Mouse (Mus musculus): Measurements from ENCODE around the gene Cyp4a14. TPM values are rescaled to one million over a fixed set of nuclear protein-coding genes. Genes with fewer than 3 reads are reported as not detected.
"Not testable (repeated sequence)": the region's sequence is repeated elsewhere in the genome, so short reads cannot be mapped to it uniquely, and the experiment has no call there.

Gene Cyp4a14
- not detected in 2 replicates for total RNA-seq (2015)
- total RNA-seq (2017) = not detected in 2 replicates

- no peak for ATAC-seq (replicated peaks; ENCODE audit: poor library complexity)
These were observed at the start of gene Cyp4a14 for GRCm38 (mm10) chr4:115496001-115496400. TSS of gene Cyp4a14 (minus strand) at chr4:115496142.

DNA sequence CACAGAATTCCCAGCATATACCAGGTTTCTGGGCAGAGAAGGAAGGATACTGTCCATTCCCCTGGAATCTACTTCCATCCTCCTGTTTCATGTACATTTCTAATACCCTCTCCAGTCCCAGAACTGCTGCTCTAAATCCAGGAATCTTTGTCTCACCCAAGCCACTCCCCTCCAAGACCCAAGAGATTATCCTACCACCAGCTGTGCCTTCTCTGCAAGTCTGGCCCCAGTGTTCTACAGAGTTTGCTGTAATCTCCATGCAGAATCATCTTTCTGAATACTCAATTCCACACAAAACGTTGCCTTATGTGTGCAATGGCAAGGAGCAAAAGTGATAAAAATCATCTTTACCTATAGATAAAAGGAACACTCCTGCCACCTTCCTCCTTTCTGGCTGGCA lies 49.2 kb upstream of the Cyp4a14 start:
- no peak for ATAC-seq (replicated peaks; ENCODE audit: poor library complexity)

GRCm38 (mm10) chr4:115521766-115522165 lies 25.8 kb upstream of the Cyp4a14 start:
- ATAC-seq (replicated peaks; ENCODE audit: poor library complexity) = no peak

DNA sequence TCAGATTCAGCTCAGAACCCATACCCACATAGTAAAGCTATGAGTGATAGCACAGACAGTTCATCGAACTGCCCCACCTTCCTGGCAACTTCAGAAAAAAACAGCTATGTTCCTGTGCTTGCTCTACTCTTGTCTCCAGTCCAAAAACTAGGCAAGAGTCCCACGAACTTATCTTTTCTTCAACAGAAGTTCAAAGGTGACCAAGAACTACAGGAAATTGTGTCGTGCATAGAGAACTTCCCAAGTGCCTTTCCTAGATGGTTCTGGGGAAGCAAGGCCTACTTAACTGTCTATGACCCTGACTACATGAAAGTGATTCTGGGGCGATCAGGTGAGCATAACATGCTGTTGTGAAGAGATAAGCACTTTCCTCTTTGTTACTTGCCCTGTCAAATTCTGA lies 23.5 kb upstream of the Cyp4a14 start:
- ATAC-seq (replicated peaks; ENCODE audit: poor library complexity) = no peak

DNA sequence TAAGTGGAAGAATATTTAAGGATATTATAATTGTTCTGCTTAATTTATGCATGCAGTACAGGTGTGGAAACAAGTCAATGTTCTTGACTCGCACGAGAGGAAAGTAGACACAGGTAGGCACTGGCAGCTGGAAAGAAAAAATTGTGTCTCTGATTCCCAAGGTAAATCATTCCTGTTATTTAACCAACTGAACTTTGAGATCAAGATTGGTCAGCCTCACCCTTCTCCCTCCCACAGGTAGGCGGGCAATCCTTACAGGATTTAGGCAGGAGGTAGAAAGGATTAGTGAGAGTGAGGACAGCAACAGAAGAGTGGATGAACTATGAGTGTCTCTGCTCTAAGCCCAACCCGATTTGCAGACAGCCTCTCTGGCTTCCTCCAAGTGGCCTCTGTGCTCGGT lies 22.1 kb upstream of the Cyp4a14 start, which contains the start of gene Cyp4a10:
Gene Cyp4a10, plus strand, starts transcription at position 265 of the 400 bp plus-strand sequence.
- ATAC-seq (replicated peaks; ENCODE audit: poor library complexity) = not testable (repeated sequence)

DNA sequence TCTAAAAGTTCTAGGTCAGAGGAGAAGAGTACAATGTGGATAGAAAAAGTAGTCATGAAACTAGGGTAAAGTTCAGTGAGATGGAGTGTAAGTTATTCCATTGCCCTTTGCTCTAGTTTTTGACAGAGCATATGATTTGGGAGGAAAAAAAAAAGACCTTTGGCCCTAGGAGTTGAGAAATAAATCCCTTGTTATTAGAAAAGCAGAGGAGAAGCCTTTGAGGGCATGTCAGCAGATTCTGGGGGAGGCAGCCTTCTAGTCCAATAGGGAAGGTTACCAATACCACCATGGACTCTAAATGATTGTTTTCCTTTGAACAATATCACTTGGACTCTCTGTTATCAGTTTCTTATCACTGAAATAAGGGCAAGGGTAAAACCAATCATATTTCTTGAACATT lies 18.0 kb upstream of the Cyp4a14 start:
- ATAC-seq (replicated peaks; ENCODE audit: poor library complexity) = not testable (repeated sequence)

GRCm38 (mm10) chr4:115497466-115497865 lies 1.5 kb upstream of the Cyp4a14 start:
- ATAC-seq (replicated peaks; ENCODE audit: poor library complexity) = no peak

DNA sequence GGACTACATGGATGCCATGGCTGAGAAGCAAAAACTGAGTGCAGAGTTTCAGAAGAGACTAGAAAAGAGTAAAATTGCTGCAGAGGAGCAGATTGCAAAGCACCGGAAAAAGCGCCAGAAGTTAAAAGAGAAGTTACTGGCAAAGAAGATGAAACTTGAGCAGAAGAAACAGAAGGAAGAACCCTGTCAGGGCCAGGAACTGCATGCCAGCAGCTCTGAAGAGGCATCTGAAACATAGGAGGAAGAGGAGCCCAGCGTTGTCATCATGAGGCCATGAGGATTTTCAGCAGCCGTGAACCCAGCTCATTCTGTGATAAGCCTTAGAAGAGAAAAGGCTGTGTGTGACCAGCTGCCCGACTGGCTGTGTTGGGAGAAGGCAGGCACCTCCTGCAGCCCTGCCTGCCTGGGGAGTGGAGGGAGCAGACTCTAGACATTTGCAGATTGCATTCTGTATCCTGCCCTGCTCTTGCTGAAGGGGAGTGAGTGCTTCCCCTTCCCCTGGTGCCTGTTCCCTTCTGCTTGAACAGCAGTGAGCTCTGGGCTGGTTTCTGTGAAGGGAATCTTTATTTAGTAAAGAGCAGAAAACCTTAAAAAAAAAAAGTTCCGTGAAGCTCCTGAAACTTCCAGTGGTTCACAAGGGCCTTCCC lies 14.8 kb downstream of the Cyp4a14 start:
- ATAC-seq (replicated peaks; ENCODE audit: poor library complexity) = peak; percentile 48

GRCm38 (mm10) chr4:115476051-115476450 lies 19.9 kb downstream of the Cyp4a14 start:
- ATAC-seq (replicated peaks; ENCODE audit: poor library complexity) = peak; percentile 94

GRCm38 (mm10) chr4:115473585-115473984 lies 22.4 kb downstream of the Cyp4a14 start:
- ATAC-seq (replicated peaks; ENCODE audit: poor library complexity) = peak; percentile 50

GRCm38 (mm10) chr4:115452304-115452703 lies 43.6 kb downstream of the Cyp4a14 start, which contains the start of gene Cyp4a30b:
TSS of gene Cyp4a30b (plus strand) at chr4:115452604.
- no peak for ATAC-seq (replicated peaks; ENCODE audit: poor library complexity)

DNA sequence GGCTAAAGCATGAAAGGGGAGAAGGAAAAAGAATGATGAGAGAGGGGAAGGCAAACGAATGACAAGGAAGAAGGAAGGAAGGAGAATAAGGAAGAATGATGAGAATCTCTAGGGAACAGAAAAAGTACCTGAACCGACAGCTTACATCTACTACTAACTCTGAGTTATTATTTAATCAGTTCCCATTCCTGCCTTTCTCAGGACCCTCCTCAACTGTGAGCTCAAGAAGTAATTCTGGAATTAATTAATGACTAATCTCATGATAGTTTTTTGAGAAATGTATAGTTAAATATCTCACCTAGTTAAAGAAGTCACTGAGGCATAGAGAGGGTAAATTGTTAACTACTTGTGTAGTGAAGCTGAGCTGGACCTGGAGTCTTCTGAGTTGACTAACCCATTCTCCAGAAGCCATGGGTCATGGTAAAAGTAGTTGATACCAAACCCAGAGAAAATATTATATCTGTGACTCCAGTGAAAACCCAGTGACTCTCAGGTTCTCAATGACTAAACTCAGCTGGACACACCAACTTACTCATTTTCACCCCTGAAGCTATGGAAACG lies 45.3 kb downstream of the Cyp4a14 start:
- no peak for ATAC-seq (replicated peaks; ENCODE audit: poor library complexity)

Other genes starting within 250 kb of the Cyp4a14 start
- gene Cyp4a12a, start 197.1 kb downstream of the Cyp4a14 start, total RNA-seq (2015) = not detected in 2 replicates
- gene Cyp4a12a, start 197.1 kb downstream of the Cyp4a14 start, total RNA-seq (2017) = not detected in 2 replicates
- gene Cyp4a12b, start 84.5 kb downstream of the Cyp4a14 start, total RNA-seq (2015) = not detected in 2 replicates
- gene Cyp4a12b, start 84.5 kb downstream of the Cyp4a14 start, total RNA-seq (2017) = not detected in 2 replicates
- not detected in 2 replicates for gene Cyp4a30b, start 43.5 kb downstream of the Cyp4a14 start, total RNA-seq (2015)
- not detected in 2 replicates for gene Cyp4a30b, start 43.5 kb downstream of the Cyp4a14 start, total RNA-seq (2017)
- gene Cyp4a10, start 22.1 kb upstream of the Cyp4a14 start, total RNA-seq (2015) = not detected in 2 replicates
- gene Cyp4a10, start 22.1 kb upstream of the Cyp4a14 start, total RNA-seq (2017) = not detected in 2 replicates
- gene Cyp4a31, start 67.5 kb upstream of the Cyp4a14 start, total RNA-seq (2015) = not detected in 2 replicates
- gene Cyp4a31, start 67.5 kb upstream of the Cyp4a14 start, total RNA-seq (2017) = not detected in 2 replicates
- not detected in 2 replicates for gene Cyp4a32, start 104.8 kb upstream of the Cyp4a14 start, total RNA-seq (2015)
- not detected in 2 replicates for gene Cyp4a32, start 104.8 kb upstream of the Cyp4a14 start, total RNA-seq (2017)
- not detected in 2 replicates for gene Cyp4b1, start 151.6 kb upstream of the Cyp4a14 start, total RNA-seq (2015)
- gene Cyp4b1, start 151.6 kb upstream of the Cyp4a14 start, total RNA-seq (2017) = not detected in 2 replicates
- 59.8 and 64.1 TPM in 2 replicates for gene Efcab14, start 241.6 kb upstream of the Cyp4a14 start, total RNA-seq (2015)
- gene Efcab14, start 241.6 kb upstream of the Cyp4a14 start, total RNA-seq (2017) = 19.9 and 32.8 TPM in 2 replicates